Mouse (Mus musculus) brown adipose tissue, adult 24 weeks (tissue): ENCODE results near the gene Rassf4. TPM values are rescaled to one million over a fixed set of nuclear protein-coding genes. Genes with fewer than 3 reads are reported as not detected.

Source experiments
- H3K27ac ChIP-seq: fragments of 200-500 bp; replicated peaks from 2 replicates; pipeline ENCODE4 v1.5.1; 2012; ENCODE audit warnings: low read depth, mild to moderate bottlenecking, low read length
- H3K4me1 ChIP-seq: fragments of 200-500 bp; 2 replicates; pipeline ENCODE4 v1.6.1; 2012; ENCODE audit warnings: low read length, mixed read lengths; ENCODE audit not compliant: control insufficient read depth, insufficient read depth, insufficient read length
- H3K4me3 ChIP-seq: fragments of 200-500 bp; 2 replicates; pipeline ENCODE4 v1.5.1; 2012; ENCODE audit warnings: low read depth, mild to moderate bottlenecking, low read length, moderate library complexity; ENCODE audit not compliant: insufficient read depth
- polyA plus RNA-seq: library from polyadenylated mRNA; stranded (reverse); fragments of >200 nt; gene quantifications from 2 replicates; pipeline ENCODE4 v1.2.4, GENCODE M21; 2012; ENCODE audit not compliant: missing spikeins, insufficient read depth, insufficient read length

The Rassf4 gene
- 3.6 and 4.2 TPM in 2 replicates for polyA plus RNA-seq

- H3K4me1 ChIP-seq: no peaks in the 10 kb centered on the region
- H3K4me3 ChIP-seq: peak within 1 kb of the TSS; percentile 60
- H3K27ac ChIP-seq: peak within 1 kb of the TSS; percentile 69
Measured at GRCm38 (mm10) chr6:116673471-116674282, at the start of gene Rassf4. Gene Rassf4 (minus strand): TSS chr6:116673952.

GRCm38 (mm10) chr6:116718920-116719319 is 45.2 kb upstream of the Rassf4 start:
- Histone ChIP-seq H3K27ac (0 out of 2 replicates have a peak overlapping the region, but pooled peaks have one; percentile 29), H3K4me1 (no peaks in the 10 kb centered on the region), H3K4me3 (no peak overlapping the region)

DNA sequence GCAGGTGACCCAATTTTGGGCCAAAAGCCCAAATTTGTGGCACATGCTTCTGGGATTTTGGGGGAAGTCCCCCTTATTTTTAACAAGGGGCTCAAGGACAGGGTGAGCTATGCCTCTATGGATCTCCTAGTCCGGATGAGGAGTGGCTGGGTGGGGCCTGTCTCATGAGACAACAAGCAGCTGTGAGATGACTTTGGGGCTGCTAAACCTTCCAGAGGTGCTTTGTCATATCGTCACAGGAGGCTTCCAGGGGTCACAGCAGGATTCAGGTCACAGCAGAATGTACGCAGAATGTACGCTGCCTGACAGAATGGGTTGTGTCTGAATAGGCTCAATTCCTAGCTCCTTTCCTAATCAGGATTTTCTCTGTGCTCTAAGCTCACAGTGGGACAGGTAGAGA is 44.6 kb upstream of the Rassf4 start:
- Histone ChIP-seq H3K4me1 (no peaks in the 10 kb centered on the region), H3K27ac (0 out of 2 replicates have a peak overlapping the region, but pooled peaks have one; percentile 29), H3K4me3 (no peak overlapping the region)

DNA sequence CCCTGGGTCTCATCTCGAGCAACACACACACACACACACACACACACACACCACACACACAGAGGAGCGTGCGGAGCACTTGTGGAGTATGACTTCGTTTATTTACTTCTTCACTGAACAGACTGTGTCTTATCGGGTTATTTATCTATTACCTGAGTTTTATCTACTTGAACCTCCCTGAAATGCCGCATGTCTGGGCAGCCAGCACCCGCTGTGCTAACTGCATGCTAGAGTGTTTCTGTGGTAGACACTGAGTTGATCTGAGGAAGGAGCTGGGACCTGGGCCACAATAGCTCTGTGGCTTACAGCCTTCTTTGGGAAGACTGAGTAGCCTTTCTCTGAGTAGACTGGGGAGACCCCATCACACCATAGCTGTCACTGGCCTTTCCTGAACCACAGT is 44.1 kb upstream of the Rassf4 start:
- no peak overlapping the region for H3K27ac ChIP-seq
- H3K4me3 ChIP-seq: no peak overlapping the region
- H3K4me1 ChIP-seq: no peaks in the 10 kb centered on the region

GRCm38 (mm10) chr6:116716666-116717065 is 42.9 kb upstream of the Rassf4 start, which contains the start of gene Tmem72:
Gene Tmem72 (minus strand): TSS chr6:116716913.
- no peak within 1 kb of the TSS for H3K27ac ChIP-seq

GRCm38 (mm10) chr6:116715166-116715565 is 41.4 kb upstream of the Rassf4 start:
- Histone ChIP-seq H3K4me1 (no peaks in the 10 kb centered on the region), H3K27ac (no peak overlapping the region), H3K4me3 (no peak overlapping the region)

More at GRCm38 (mm10) chr6:116716666-116717065, 42.9 kb upstream of the Rassf4 start, which contains the start of gene Tmem72:
- Histone ChIP-seq H3K4me1 (no peaks in the 10 kb centered on the region), H3K4me3 (no peak within 1 kb of the TSS)

GRCm38 (mm10) chr6:116714576-116714975 is 40.8 kb upstream of the Rassf4 start:
- Histone ChIP-seq H3K4me1 (no peaks in the 10 kb centered on the region), H3K27ac (no peak overlapping the region), H3K4me3 (no peak overlapping the region)

GRCm38 (mm10) chr6:116713966-116714365 is 40.2 kb upstream of the Rassf4 start:
- H3K4me1 ChIP-seq: no peaks in the 10 kb centered on the region
- H3K27ac ChIP-seq: no peak overlapping the region
- H3K4me3 ChIP-seq: no peak overlapping the region

- Histone ChIP-seq H3K27ac (no peak overlapping the region), H3K4me3 (no peak overlapping the region), H3K4me1 (no peaks in the 10 kb centered on the region)
Measured at GRCm38 (mm10) chr6:116712503-116712902, 38.8 kb upstream of the Rassf4 start.

- H3K4me1 ChIP-seq: no peaks in the 10 kb centered on the region
- H3K27ac ChIP-seq: no peak overlapping the region
- H3K4me3 ChIP-seq: no peak overlapping the region
Measured at GRCm38 (mm10) chr6:116712062-116712461, 38.3 kb upstream of the Rassf4 start.

GRCm38 (mm10) chr6:116704320-116704719 is 30.6 kb upstream of the Rassf4 start:
- Histone ChIP-seq H3K4me3 (no peak overlapping the region), H3K27ac (no peak overlapping the region), H3K4me1 (no peaks in the 10 kb centered on the region)

DNA sequence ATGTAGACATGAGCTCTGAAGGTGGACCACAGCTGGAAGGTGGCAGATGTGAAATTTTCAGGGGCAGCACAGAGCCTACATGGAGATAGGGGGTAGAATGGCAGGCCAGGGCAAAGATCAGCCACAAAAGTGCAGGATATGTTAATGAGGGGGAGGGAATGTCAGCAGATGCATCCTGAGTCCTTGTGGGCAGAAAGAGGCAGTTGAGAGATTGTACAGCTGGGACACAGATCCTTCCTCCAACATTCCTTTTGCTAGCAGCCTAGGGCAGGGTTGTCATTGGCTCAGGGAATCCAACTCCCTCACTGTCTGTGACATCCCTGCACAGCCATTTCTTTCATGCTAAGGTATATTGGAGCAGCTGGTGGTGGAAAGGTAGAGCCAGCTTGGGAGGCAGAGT is 27.1 kb upstream of the Rassf4 start:
- Histone ChIP-seq H3K4me3 (no peak overlapping the region), H3K4me1 (no peaks in the 10 kb centered on the region), H3K27ac (no peak overlapping the region)

- no peak overlapping the region for H3K4me3 ChIP-seq
- H3K4me1 ChIP-seq: no peaks in the 10 kb centered on the region
- no peak overlapping the region for H3K27ac ChIP-seq
Measured at GRCm38 (mm10) chr6:116697896-116698425, 24.2 kb upstream of the Rassf4 start.

- no peak overlapping the region for H3K27ac ChIP-seq
- no peak overlapping the region for H3K4me3 ChIP-seq
- no peaks in the 10 kb centered on the region for H3K4me1 ChIP-seq
Measured at GRCm38 (mm10) chr6:116697413-116697812, 23.7 kb upstream of the Rassf4 start.

GRCm38 (mm10) chr6:116694346-116694745 is 20.6 kb upstream of the Rassf4 start:
- no peak overlapping the region for H3K27ac ChIP-seq
- no peaks in the 10 kb centered on the region for H3K4me1 ChIP-seq
- H3K4me3 ChIP-seq: no peak overlapping the region

- no peaks in the 10 kb centered on the region for H3K4me1 ChIP-seq
- H3K27ac ChIP-seq: no peak overlapping the region
- no peak overlapping the region for H3K4me3 ChIP-seq
Measured at GRCm38 (mm10) chr6:116693639-116694038, 19.9 kb upstream of the Rassf4 start.
